Mouse (Mus musculus) kidney, postnatal 0 days (tissue): ENCODE measurements around the gene Wdfy2. TPM values are rescaled to one million over a fixed set of nuclear protein-coding genes. Genes with fewer than 3 reads are reported as not detected.

Source experiments
- ATAC-seq: fragments of 200-750 bp; cut with Nextera tagmentation; replicated peaks from 2 replicates; pipeline ENCODE4 v1.8.0; 2017; ENCODE audit warnings: low read depth, moderate number of reproducible peaks, moderate TSS enrichment, moderate library complexity; ENCODE audit not compliant: low FRiP score
- DNase-seq: peaks from one replicate; pipeline ENCODE4 v3.0.0-alpha.2; 2016; ENCODE audit warnings: low spot score
- H3K27ac ChIP-seq: fragments of 300-500 bp; sonication (generic); 2 replicates; pipeline ENCODE4 v1.5.1; 2014; ENCODE audit warnings: mild to moderate bottlenecking
- H3K27me3 ChIP-seq: fragments of 300-500 bp; sonication (generic); 2 replicates; pipeline ENCODE4 v1.6.1; 2014; ENCODE audit warnings: low read length, mixed read lengths; ENCODE audit not compliant: insufficient read depth
- H3K36me3 ChIP-seq: fragments of 300-500 bp; sonication (generic); 2 replicates; pipeline ENCODE4 v1.6.1; 2014; ENCODE audit warnings: low read length, mixed read lengths; ENCODE audit not compliant: insufficient read depth
- H3K4me1 ChIP-seq: fragments of 300-500 bp; sonication (generic); replicated peaks from 2 replicates; pipeline ENCODE4 v1.6.1; 2014; ENCODE audit warnings: antibody characterized with exemption, low read length, mixed read lengths; ENCODE audit not compliant: insufficient read depth
- H3K4me2 ChIP-seq: fragments of 300-500 bp; sonication (generic); 2 replicates; pipeline ENCODE4 v1.6.1; 2014; ENCODE audit warnings: mild to moderate bottlenecking, low read length, moderate library complexity, mixed read lengths
- H3K4me3 ChIP-seq: fragments of 300-500 bp; sonication (generic); replicated peaks from 2 replicates; pipeline ENCODE4 v1.5.1; 2014; ENCODE audit warnings: low read depth, low read length
- H3K9ac ChIP-seq: fragments of 300-500 bp; sonication (generic); 2 replicates; pipeline ENCODE4 v1.6.1; 2014; ENCODE audit warnings: low read depth, low read length
- H3K9me3 ChIP-seq: fragments of 300-500 bp; sonication (generic); replicated peaks from 2 replicates; pipeline ENCODE4 v1.6.1; 2016; ENCODE audit warnings: low read length, inconsistent platforms, mixed read lengths
- CTCF ChIP-seq: IDR thresholded peaks from 2 replicates; pipeline ENCODE4 v1.5.1; 2016; ENCODE audit warnings: antibody characterized with exemption, low read depth, mild to moderate bottlenecking, moderate library complexity
- WGBS: fragments of 180-500 bp; shearing (Covaris S2); extraction: QIAGEN DNeasy Blood & Tissue Kit; methylation state at CpG from one replicate; pipeline ENCODE4 v1.1.7; 2014; 5-methylcytosine and 5-hydroxymethylcytosine counted together
- polyA plus RNA-seq: library from polyadenylated mRNA; unstranded; fragments of >200 nt; fragmentation: Nextera tagmentation; extraction: Ambion mirVana; gene quantifications from 2 replicates; pipeline ENCODE4 v1.2.1, GENCODE M21; 2015

Gene Wdfy2
- polyA plus RNA-seq, 1 experiment from 2014 or later: 3.9 TPM

DNA sequence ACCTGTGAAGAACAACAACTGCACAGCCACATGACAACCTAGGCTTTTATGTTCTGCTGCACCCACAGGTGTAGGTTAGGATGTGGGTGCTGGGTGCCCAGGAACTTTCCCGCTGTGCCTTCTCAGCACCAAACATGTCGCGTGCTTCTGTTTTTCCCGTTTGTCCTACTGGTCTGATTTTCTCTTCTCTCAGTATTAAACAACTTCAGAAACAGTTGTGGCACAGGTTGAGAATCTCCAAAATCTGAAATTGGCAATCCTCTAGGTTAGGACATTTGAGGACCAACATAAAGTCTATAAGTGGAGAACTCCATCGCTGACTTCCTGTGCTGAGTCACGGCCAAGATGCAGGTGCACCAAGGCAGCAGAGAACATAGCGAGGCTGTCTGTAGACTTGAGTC lies 32.8 kb downstream of the Wdfy2 start:
- TF ChIP-seq CTCF: no peak
- DNase-seq: no peak
- 98% methylated on average over 7 of the region's 7 CpGs for WGBS

GRCm38 (mm10) chr14:62871431-62871830 lies 34.0 kb downstream of the Wdfy2 start:
- DNase-seq (no peak), ATAC-seq (no peak)
- Histone ChIP-seq H3K9me3 (no peaks in the 10 kb centered on the region), H3K4me2 (no peak overlapping the region), H3K9ac (no peak overlapping the region), H3K4me1 (0 out of 2 replicates have a peak, but pooled peaks cover 6% of the 10 kb centered on the region), H3K4me3 (no peak overlapping the region), H3K36me3 (no peaks in the 10 kb centered on the region), H3K27me3 (no peaks in the 10 kb centered on the region), H3K27ac (no peak overlapping the region)
- TF ChIP-seq CTCF: no peak
- WGBS: 93% methylated on average over 5 of the region's 5 CpGs

More for the DNA sequence above, 32.8 kb downstream of the Wdfy2 start:
- no peak for ATAC-seq
- Histone ChIP-seq H3K27me3 (no peaks in the 10 kb centered on the region), H3K36me3 (no peaks in the 10 kb centered on the region), H3K4me3 (no peak overlapping the region), H3K9ac (no peak overlapping the region), H3K27ac (no peak overlapping the region), H3K4me1 (0 out of 2 replicates have a peak, but pooled peaks cover 6% of the 10 kb centered on the region), H3K9me3 (no peaks in the 10 kb centered on the region), H3K4me2 (no peak overlapping the region)

- H3K36me3 ChIP-seq: no peaks in the 10 kb centered on the region
- H3K4me1 ChIP-seq: 0 out of 2 replicates have a peak, but pooled peaks cover 6% of the 10 kb centered on the region
- no peak overlapping the region for H3K4me3 ChIP-seq
- no peak for TF ChIP-seq CTCF
- DNase-seq (no peak), ATAC-seq (no peak)
- H3K4me2 ChIP-seq: no peak overlapping the region
- no peak overlapping the region for H3K27ac ChIP-seq
- no peaks in the 10 kb centered on the region for H3K27me3 ChIP-seq
- 71% methylated on average over 2 of the region's 2 CpGs for WGBS
- H3K9me3 ChIP-seq: no peaks in the 10 kb centered on the region
- no peak overlapping the region for H3K9ac ChIP-seq
Measured at GRCm38 (mm10) chr14:62871932-62872331, 34.5 kb downstream of the Wdfy2 start.

DNA sequence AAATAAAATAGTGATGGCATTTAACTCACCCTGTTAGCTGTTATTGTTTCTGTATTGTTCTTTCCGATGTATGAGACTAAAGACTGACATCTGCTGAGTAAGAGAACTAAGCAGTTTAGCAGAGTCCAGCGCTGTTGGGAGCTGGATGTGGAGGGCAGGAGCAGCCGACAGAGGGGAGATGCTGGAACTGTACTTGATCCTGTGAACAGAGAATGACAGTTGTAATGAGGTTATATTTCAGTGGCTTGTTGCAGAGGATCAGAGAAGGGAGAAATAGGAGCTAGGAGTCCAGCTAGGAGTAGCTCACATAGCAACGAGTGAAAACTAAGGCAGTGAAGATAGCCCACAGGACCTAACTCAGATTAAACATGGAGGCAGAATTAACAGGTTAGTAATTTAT lies 36.3 kb downstream of the Wdfy2 start:
- H3K36me3 ChIP-seq: no peaks in the 10 kb centered on the region
- DNase-seq: no peak
- no peak overlapping the region for H3K4me3 ChIP-seq
- H3K9me3 ChIP-seq: no peaks in the 10 kb centered on the region
- no peak for ATAC-seq
- H3K4me2 ChIP-seq: no peak overlapping the region
- H3K27ac ChIP-seq: no peak overlapping the region
- TF ChIP-seq CTCF: no peak
- no peaks in the 10 kb centered on the region for H3K27me3 ChIP-seq
- 62% methylated on average over 4 of the region's 4 CpGs for WGBS
- no peaks in the 10 kb centered on the region for H3K4me1 ChIP-seq
- H3K9ac ChIP-seq: no peak overlapping the region

DNA sequence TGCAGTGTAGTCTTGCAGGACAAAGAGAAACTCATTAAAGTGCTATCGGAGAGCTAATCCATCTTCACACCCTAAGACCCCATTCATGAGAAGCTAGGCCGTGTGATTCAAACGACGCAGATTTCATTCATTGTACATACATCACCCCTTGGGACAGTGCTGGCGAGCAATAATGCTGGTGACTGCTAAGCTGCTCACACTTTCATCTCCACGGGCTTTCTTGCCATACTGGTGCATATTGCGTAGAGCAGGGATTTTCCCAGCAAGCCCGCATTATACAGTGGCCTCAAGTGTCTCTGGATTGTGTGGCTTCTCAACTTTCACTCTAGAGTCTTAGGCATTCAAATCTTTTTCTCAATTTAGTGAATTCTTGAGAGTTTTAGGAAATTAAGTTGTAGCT lies 36.9 kb downstream of the Wdfy2 start:
- DNase-seq (no peak), ATAC-seq (no peak)
- H3K36me3 ChIP-seq: no peaks in the 10 kb centered on the region
- no peaks in the 10 kb centered on the region for H3K4me1 ChIP-seq
- no peak overlapping the region for H3K4me3 ChIP-seq
- WGBS: 79% methylated on average over 8 of the region's 8 CpGs
- H3K9me3 ChIP-seq: no peaks in the 10 kb centered on the region
- no peak overlapping the region for H3K4me2 ChIP-seq
- no peak for TF ChIP-seq CTCF
- H3K27me3 ChIP-seq: no peaks in the 10 kb centered on the region
- no peak overlapping the region for H3K9ac ChIP-seq
- no peak overlapping the region for H3K27ac ChIP-seq

- Histone ChIP-seq H3K36me3 (no peaks in the 10 kb centered on the region), H3K27ac (no peak overlapping the region), H3K4me3 (no peak overlapping the region), H3K9me3 (no peaks in the 10 kb centered on the region), H3K4me1 (peaks cover 11% of the 10 kb centered on the region; the same call in 1 of the 2 replicates), H3K4me2 (no peak overlapping the region), H3K9ac (no peak overlapping the region), H3K27me3 (no peaks in the 10 kb centered on the region)
- DNase-seq (no peak), ATAC-seq (no peak)
- no peak for TF ChIP-seq CTCF
- WGBS: 73% methylated on average over 6 of the region's 6 CpGs
Measured at GRCm38 (mm10) chr14:62878076-62878475, 40.6 kb downstream of the Wdfy2 start.
